Mouse (Mus musculus): ENCODE measurements around the gene Arhgef40. TPM values are rescaled to one million over a fixed set of nuclear protein-coding genes. Genes with fewer than 3 reads are reported as not detected.
"Not testable (repeated sequence)": the region's sequence is repeated elsewhere in the genome, so short reads cannot be mapped to it uniquely, and the experiment has no call there.

Gene Arhgef40
- polyA plus RNA-seq, 1 experiment from 2014 or later, result 75.9 TPM

GRCm38 (mm10) chr14:52020486-52021137, 36.1 kb downstream of the Arhgef40 start, which contains the start of gene Zfp219:
Gene Zfp219, minus strand, starts transcription at chr14:52020733.
- Histone ChIP-seq H3K36me3 (ENCODE audit: poor library complexity, severe bottlenecking) (no peaks in the 10 kb centered on the region), H3K4me1 (peaks cover 55% of the 10 kb centered on the region), H3K27ac (peak within 1 kb of the TSS; percentile 99), H3K4me3 (peak within 1 kb of the TSS; percentile 66), H3K4me2 (peak within 1 kb of the TSS; percentile 71), H3K9me3 (replicated peaks) (no peaks in the 10 kb centered on the region), H3K9ac (peak within 1 kb of the TSS; percentile 92), H3K27me3 (no peaks in the 10 kb centered on the region)
- 4% methylated on average over 15 of the region's 15 CpGs for WGBS
- peak; percentile 50 for ATAC-seq

- Histone ChIP-seq H3K4me2 (peak overlapping the region; percentile 71), H3K36me3 (ENCODE audit: poor library complexity, severe bottlenecking) (no peaks in the 10 kb centered on the region), H3K4me1 (peaks cover 49% of the 10 kb centered on the region), H3K9me3 (replicated peaks) (no peaks in the 10 kb centered on the region), H3K27me3 (no peaks in the 10 kb centered on the region), H3K4me3 (no peak overlapping the region), H3K27ac (peak overlapping the region; percentile 99; the same call in 1 of the 2 replicates), H3K9ac (peak overlapping the region; percentile 9; the same call in 1 of the 2 replicates)
- 64% methylated on average over 4 of the region's 4 CpGs for WGBS
- no peak for ATAC-seq
These were observed 36.6 kb downstream of the Arhgef40 start for GRCm38 (mm10) chr14:52021138-52021529.

DNA sequence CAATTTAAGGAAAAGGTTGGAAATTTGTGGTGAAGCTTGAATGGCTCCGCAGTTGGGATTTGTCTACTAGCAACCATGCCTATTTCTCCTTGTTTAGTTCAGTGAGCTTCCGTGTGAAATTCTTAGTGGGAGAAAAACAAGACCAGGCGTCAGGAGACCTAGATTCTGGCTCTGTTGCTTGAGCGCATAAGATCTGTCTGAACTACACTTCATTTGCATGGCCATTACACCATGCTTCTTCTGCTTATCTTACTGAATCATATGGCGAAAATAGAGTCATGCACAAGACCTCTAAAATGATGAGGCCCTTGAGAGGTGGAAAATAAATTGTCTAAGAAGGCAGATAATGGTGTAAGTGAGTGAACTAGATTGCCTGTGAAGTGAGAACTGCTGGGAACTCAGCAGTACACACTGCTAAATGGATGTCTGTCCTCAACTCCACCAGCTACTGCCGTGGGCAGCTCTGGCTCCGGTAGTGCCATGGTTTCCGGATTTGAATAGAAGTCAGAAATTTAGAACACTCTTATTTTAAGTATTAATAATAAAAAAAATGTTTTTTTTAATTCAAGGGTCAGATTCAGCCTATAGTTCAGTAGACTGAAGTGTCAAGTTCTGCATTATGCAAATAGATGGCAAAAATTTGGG, 37.2 kb downstream of the Arhgef40 start:
- H3K27ac ChIP-seq, result peak overlapping the region; percentile 99; the same call in 1 of the 2 replicates
- H3K9me3 ChIP-seq (replicated peaks), result no peaks in the 10 kb centered on the region
- H3K36me3 ChIP-seq (ENCODE audit: poor library complexity, severe bottlenecking), result no peaks in the 10 kb centered on the region
- H3K4me2 ChIP-seq, result peak overlapping the region; percentile 71
- H3K27me3 ChIP-seq, result no peaks in the 10 kb centered on the region
- ATAC-seq, result no peak
- H3K4me3 ChIP-seq, result no peak overlapping the region
- H3K4me1 ChIP-seq, result peaks cover 44% of the 10 kb centered on the region
- WGBS, result 90% methylated on average over 8 of the region's 8 CpGs
- peak overlapping the region; percentile 9; the same call in 1 of the 2 replicates for H3K9ac ChIP-seq

DNA sequence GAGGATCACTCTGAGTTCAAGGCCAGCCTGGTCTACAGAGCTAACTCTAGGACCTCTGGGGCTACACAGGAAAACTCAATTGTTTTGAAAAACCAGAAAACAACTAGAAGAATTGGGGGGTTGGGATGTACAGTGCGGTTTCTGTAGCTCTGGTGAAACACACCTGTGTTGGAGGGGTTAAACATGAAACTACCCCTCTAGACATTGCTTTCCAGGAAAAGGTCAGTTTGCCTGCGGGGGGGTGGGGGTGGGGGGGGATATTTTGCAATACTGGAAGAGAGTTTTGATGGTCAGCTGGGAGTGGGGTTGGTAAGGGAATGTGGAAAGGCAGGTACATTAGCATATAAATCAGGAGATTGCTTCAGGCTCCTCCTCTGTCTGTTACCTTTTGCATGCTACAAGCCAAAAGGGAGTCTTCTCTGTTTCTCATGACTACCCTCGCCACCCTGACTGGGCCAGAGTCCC, 37.8 kb downstream of the Arhgef40 start:
- Histone ChIP-seq H3K9ac (no peak overlapping the region), H3K4me3 (no peak overlapping the region), H3K27me3 (no peaks in the 10 kb centered on the region), H3K4me1 (peaks cover 39% of the 10 kb centered on the region), H3K27ac (no peak overlapping the region), H3K4me2 (peak overlapping the region; percentile 48), H3K9me3 (replicated peaks) (no peaks in the 10 kb centered on the region), H3K36me3 (ENCODE audit: poor library complexity, severe bottlenecking) (no peaks in the 10 kb centered on the region)
- no peak for ATAC-seq
- WGBS, result 66% methylated on average over 3 of the region's 3 CpGs

GRCm38 (mm10) chr14:52022709-52023459, 38.4 kb downstream of the Arhgef40 start:
- Histone ChIP-seq H3K4me3 (peak overlapping the region; percentile 13), H3K27me3 (no peaks in the 10 kb centered on the region), H3K4me2 (peak overlapping the region; percentile 48), H3K4me1 (peaks cover 39% of the 10 kb centered on the region), H3K27ac (peak overlapping the region; percentile 75), H3K36me3 (ENCODE audit: poor library complexity, severe bottlenecking) (no peaks in the 10 kb centered on the region), H3K9me3 (replicated peaks) (no peaks in the 10 kb centered on the region), H3K9ac (peak overlapping the region; percentile 52; the same call in 1 of the 2 replicates)
- ATAC-seq, result no peak
- WGBS, result 3% methylated on average over 23 of the region's 23 CpGs

DNA sequence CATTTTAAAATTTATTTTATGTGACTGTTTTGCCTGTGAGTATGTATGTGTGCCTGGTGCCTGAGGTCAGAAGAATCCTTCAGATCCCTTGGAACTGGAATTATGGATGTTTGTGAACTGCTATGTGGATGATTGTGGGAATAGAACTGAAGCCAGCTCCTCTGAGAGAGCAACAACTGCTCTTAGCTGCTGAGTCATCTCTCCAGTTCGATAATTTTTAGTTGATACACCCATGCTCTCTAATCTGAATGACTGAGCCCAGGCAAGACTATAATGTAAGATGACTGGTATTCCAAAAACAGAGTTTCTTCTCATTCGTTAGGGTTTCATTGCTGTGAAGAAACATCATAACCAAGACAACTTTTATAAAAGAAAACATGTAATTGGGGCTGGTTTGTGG, 39.6 kb downstream of the Arhgef40 start:
- Histone ChIP-seq H3K4me1 (peaks cover 30% of the 10 kb centered on the region), H3K27ac (no peak overlapping the region), H3K4me2 (no peak overlapping the region), H3K9ac (no peak overlapping the region), H3K36me3 (ENCODE audit: poor library complexity, severe bottlenecking) (no peaks in the 10 kb centered on the region), H3K9me3 (replicated peaks) (no peaks in the 10 kb centered on the region), H3K4me3 (no peak overlapping the region), H3K27me3 (no peaks in the 10 kb centered on the region)
- ATAC-seq, result no peak
- 87% methylated on average over 2 of the region's 2 CpGs for WGBS

- Histone ChIP-seq H3K4me1 (peaks cover 18% of the 10 kb centered on the region), H3K9me3 (replicated peaks) (no peaks in the 10 kb centered on the region), H3K4me2 (no peak overlapping the region), H3K4me3 (no peak overlapping the region), H3K27me3 (no peaks in the 10 kb centered on the region), H3K9ac (no peak overlapping the region), H3K36me3 (ENCODE audit: poor library complexity, severe bottlenecking) (no peaks in the 10 kb centered on the region), H3K27ac (no peak overlapping the region)
- 87% methylated on average over 4 of the region's 4 CpGs for WGBS
- ATAC-seq, result no peak
These were observed 41.8 kb downstream of the Arhgef40 start for GRCm38 (mm10) chr14:52026342-52026741.

DNA sequence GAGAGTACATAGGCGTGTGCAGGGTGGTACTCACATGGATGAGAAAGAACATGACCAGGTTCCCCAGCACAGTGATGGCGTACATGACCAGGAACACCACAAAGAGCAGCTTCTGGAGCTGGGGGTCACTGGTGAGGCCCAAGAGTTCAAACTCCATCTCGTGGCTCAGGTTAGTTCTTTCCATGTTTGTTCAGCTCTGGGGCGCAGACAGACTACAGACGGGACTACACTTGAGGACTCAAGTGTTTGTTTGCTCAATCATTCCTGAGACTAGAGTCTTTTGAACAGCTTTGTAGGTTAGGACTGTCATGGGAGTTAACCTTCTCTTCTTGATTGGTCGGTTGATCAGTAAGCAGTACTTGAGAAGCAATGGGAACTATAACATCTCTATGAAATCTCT, 51.4 kb downstream of the Arhgef40 start:
- H3K27me3 ChIP-seq, result no peaks in the 10 kb centered on the region
- H3K27ac ChIP-seq, result no peak overlapping the region
- H3K9ac ChIP-seq, result no peak overlapping the region
- H3K4me3 ChIP-seq, result no peak overlapping the region
- no peak for ATAC-seq
- H3K9me3 ChIP-seq (replicated peaks), result no peaks in the 10 kb centered on the region
- H3K4me1 ChIP-seq, result no peaks in the 10 kb centered on the region
- H3K4me2 ChIP-seq, result no peak overlapping the region
- no peaks in the 10 kb centered on the region for H3K36me3 ChIP-seq (ENCODE audit: poor library complexity, severe bottlenecking)
- WGBS, result 91% methylated on average over 6 of the region's 6 CpGs

GRCm38 (mm10) chr14:52039332-52039731, 54.8 kb downstream of the Arhgef40 start:
- ATAC-seq, result no peak
- Histone ChIP-seq H3K9ac (no peak overlapping the region), H3K4me2 (no peak overlapping the region), H3K4me3 (no peak overlapping the region), H3K27ac (no peak overlapping the region), H3K27me3 (no peaks in the 10 kb centered on the region), H3K9me3 (replicated peaks) (no peaks in the 10 kb centered on the region), H3K4me1 (no peaks in the 10 kb centered on the region), H3K36me3 (ENCODE audit: poor library complexity, severe bottlenecking) (no peaks in the 10 kb centered on the region)
- WGBS, result 89% methylated on average over 5 of the region's 5 CpGs

DNA sequence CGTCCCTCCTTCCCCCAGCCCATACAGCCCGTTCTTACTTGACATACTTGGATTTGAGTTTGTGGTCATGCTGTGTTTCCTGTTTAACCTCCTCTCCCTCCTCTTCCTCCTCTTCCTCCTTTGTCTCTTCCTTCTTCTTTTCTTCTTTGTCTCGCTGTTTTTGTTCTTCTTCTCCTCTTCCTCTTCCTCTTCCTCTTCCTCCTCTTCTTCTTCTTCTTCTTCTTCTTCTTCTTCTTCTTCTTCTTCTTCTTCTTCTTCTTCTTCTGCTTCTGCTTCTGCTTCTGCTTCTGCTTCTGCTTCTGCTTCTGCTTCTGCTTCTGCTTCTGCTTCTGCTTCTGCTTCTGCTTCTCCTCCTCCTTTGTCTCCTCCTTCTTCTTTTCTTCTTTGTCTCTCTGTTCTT, 57.8 kb downstream of the Arhgef40 start, which contains the start of gene Olfr221:
Gene Olfr221, minus strand, starts transcription at position 101 of the 400 bp plus-strand sequence.
- not testable (repeated sequence) for H3K9ac ChIP-seq; H3K36me3 ChIP-seq (ENCODE audit: poor library complexity, severe bottlenecking); H3K27ac ChIP-seq; H3K4me2 ChIP-seq; H3K9me3 ChIP-seq (replicated peaks); H3K4me3 ChIP-seq; ATAC-seq; H3K27me3 ChIP-seq
- WGBS, result 70% methylated on average over 3 of the region's 3 CpGs
- H3K4me1 ChIP-seq, result peaks cover 12% of the 10 kb centered on the region; the same call in 1 of the 2 replicates

- WGBS, result 61% methylated on average over 6 of the region's 6 CpGs
- H3K9me3 ChIP-seq (replicated peaks), result no peaks in the 10 kb centered on the region
These were observed 58.9 kb downstream of the Arhgef40 start for GRCm38 (mm10) chr14:52043446-52043845.

More at GRCm38 (mm10) chr14:52043446-52043845, 58.9 kb downstream of the Arhgef40 start:
- no peak overlapping the region for H3K27ac ChIP-seq
- no peak overlapping the region for H3K4me2 ChIP-seq
- H3K4me3 ChIP-seq, result no peak overlapping the region
- peaks cover 12% of the 10 kb centered on the region; the same call in 1 of the 2 replicates for H3K4me1 ChIP-seq
- H3K27me3 ChIP-seq, result no peaks in the 10 kb centered on the region
- no peak for ATAC-seq
- no peaks in the 10 kb centered on the region for H3K36me3 ChIP-seq (ENCODE audit: poor library complexity, severe bottlenecking)
- H3K9ac ChIP-seq, result no peak overlapping the region

All from forebrain, embryonic 13.5 days (tissue).